Mouse (Mus musculus): Measurements from ENCODE around the gene Gm20521. TPM values are rescaled to one million over a fixed set of nuclear protein-coding genes. Genes with fewer than 3 reads are reported as not detected.

Gm20521 gene
- 10 to 100 TPM in 1 of 2 experiments, 1 to 10 TPM in 1; 7.5 to 14.5 TPM for total RNA-seq (2021)

DNA sequence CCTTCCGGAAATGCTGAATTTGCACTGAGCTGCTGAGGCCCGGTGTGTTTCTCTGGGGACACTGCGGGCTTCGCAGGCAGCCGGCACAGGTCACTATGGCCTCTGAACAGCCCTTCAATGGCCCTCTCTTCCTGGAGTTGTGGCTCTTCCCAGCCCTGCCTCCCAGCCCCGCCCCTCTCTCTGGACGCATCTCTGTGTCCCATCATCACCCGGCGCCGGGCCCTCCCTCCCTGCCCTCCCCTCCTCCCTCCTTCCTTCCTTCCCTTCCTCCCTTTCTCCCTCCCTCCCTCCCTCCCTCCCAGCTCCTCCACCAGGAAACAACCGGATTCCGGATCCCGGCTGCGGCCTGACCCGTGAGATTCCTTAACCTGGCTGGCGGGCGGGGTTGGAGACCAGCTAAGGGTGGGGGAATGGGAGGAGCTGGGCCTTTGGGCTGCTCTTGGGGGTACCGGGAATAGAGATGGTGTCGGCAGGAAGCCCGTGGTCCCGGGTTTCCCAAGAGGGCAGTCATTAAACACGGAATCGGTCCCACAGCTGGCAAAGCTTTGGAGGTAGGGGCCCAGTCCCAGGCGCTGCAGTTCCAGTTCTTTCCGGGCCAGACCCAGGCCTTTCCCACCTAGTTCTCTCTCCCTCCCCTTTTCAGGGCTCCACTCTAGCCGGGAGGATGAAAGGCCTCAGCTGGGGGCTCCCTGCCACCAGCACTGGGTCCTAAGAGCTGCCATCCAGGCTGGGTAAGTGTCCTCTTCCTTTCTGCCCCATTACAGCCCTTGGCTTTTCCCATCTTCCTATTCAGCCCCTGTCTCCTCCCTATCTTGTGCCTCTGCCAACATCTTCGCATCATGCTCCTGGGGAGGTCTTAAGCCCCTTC lies at the start of gene Gm20521, which contains the start of gene Bcl2l2:
Gm20521 (plus strand) TSS at position 288 of the 868 bp plus-strand sequence.
Bcl2l2 (plus strand) TSS at position 224 of the 868 bp plus-strand sequence.
- peak; percentile 64 to 68 for DNase-seq

DNA sequence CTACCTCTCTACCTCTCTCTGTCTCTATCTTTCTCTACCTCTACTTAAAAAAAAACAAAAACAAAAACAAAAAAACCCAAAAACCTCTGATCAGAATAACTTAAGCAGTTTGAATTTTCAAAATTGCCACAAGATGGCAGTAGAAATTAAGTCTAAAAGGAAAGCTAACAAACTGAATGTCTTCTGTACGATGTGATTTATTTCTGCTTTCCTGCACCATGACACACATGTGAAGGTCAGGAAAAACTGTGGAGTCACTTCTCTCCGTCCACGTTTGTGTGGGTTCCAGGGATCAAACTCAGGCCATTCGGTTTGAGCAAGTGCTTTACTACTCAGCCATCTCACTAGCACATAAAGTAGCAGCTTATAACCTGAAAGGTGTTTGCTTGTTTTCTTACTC lies 39.8 kb upstream of the Gm20521 start:
- DNase-seq, result no peak

DNA sequence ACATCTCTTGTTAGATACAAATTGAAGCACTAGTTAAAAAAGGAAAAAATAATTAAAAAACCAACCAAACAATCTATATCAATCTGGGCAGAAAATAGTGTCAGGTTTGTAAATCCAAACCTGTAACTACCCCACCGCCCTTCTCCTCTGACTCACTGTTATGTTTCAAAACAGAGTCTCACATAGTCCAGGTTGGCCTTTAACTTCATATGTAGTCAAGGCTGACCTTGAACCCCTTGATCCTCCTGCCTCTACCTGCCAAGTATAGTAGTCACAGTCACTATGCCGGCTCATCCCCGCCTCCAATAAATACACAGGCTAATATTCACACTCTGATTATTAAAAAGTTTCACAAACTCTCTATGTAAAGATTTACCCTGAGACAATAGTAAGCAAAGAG lies 27.5 kb upstream of the Gm20521 start:
- DNase-seq, result no peak

DNA sequence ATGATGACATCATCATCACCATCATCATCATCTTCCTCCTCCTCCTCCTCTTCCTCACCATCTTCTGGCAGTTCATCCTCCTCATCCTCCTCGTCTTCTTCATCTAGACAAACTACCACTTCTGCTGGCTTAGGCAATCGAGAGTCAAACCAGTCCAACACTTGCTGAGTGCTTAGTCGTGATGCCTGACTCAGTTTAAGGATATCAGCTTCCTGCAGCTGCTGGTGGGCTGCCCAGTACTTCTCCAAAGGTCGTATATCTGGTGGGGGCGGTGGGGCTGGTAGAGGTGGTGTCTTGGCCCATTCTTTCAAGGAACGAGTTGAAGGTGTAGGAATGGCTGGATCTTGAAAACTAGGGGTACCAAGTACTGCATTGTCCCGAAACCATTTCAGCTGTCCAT lies 26.5 kb upstream of the Gm20521 start:
- no peak for DNase-seq

DNA sequence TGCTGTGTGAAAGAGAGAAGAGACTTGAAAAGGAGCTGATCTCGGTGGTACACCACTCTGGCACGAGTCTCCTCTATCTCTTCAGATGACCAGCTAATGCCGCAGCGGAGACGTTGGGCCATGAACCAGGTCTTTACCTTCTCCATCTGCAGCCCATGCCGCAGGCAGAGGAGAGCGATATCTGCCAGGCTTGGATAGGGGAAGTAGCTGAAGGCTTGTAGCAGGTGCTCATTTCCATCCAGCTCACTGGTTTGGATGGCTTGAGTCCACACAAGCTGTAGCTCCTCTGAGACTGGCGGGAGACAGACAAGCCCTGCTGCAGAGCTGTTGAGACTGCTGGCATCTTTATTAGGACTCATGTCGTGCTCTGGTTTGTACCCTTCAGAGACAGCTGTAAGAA lies 25.4 kb upstream of the Gm20521 start:
- peak in 1 of 2 experiments; percentile 10 for DNase-seq

DNA sequence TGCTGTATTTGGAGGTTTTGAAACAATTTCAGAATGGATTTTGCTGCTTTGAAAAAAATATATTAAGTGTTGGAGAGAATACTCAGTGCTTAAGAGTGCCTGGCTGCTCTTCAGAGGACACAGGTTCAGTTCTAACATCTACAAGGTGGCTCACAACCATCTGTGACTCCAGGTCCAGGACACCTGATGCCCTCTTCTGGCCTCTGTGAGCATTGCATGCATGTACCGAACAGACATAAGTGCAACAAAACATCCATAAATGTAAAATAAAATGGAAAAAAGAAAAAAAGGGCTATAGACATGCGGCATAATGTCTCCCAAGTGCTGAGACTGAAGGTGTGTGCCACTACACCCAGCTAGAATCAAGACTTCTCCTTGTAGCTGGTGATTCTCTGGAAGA lies 22.7 kb upstream of the Gm20521 start:
- DNase-seq, result peak; percentile 29 to 40

DNA sequence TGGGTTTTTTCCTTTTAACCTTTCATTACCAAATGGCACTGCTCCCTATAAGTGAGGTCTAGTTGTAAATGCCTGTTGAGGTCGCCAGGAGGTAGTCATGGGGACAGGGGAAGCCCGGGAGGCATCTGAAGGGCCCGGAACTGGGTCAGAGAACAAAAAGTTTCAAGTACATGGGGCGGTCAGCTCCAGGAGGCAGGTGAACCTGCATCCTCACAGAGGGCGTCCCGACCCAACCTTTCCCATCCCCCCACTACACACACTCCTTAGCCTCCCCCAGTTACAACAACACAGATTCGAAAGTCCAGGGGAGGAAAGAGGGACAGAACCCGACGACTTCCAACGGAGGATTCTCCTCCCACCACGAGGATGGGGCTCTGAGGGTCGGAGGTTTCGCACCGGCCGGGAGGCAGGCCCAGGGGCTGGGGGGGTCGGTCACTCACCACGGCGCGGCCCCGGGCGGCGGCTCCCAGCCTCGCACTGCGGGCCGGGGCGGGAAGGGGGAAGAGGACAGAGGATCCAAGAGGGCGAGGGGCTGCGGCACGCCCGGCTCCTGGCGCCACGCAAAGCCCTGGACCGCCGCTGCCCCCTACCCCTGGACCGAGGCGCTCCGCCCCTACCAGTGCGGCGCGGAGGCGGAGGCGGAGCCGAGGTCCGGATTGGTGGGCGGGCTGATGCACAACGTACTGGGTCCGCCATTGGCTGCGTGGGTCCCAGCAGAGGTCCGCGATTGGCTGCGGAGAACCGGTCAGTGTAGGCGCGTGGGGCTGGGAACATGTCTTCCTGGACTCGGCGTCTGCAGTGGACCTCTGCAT lies 19.5 kb upstream of the Gm20521 start:
- peak; percentile 89 to 92 for DNase-seq

DNA sequence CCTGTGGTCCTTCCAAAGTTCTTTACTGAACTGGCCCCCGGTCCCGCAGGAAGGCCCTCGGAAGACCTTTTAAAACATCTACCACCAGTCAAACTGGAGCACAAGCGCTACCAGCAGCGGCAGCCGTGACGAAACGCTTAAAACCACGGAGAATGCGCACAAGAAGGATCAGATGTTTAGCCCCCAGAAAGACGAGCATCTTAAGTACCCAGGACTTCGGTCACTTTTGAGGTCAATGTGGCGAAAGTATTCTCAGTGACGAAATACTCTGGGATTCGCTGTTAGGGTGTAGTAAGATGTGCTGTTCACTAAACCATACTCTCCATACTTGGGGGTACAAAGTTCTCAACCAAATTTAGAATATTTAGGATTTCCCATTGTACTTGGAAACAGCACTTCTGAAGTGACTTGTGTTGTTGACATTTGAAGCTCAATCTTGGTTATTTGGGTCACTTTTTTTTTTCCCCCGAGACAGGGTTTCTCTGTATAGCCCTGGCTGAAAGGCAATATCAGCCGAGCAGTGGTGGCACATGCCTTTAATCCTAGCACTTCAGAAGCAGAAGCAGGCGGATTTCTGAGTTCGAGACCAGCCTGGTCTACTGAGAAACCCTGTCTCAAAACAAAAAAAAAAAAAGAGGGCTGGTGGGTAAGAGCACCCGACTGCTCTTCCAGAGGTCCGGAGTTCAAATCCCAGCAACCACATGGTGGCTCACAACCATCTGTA lies 18.8 kb upstream of the Gm20521 start:
- DNase-seq, result no peak

DNA sequence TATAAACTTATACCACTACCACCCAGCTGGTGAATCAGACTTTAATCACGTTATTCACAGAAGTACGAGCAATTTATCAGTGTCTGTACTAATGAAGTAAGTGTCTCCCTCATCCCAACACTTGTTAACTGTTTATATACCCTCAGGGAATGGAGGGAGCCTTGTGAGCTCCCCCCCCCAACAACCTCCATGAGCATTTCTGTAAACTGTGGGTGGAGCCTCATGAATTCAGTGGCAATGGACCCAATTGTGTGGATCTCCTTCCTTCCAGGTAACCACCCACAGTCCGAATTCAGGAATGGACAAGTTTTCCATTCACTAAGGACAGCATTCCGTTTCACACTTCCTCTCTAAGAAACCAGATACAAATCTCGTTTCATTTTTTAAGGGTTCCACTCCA lies 17.6 kb upstream of the Gm20521 start:
- DNase-seq, result no peak

DNA sequence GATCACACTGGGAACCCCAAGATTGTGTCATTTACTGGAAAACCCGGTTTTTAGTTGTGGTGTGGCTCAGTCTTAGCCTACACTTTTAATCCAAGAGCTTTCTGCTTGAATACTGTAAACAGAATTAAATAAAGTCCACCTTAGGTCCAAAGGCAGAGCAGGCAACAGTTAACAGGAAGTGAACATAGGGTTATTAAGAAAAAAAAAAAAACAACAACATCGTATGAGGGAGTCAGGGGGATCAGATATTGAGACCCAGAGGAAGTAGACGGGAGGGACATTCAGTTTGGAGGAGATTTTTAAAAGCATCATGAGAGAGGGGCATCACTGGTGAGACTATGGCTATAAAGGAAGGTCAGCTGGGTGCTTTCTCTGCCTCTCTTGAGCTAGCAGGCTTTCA lies 17.0 kb upstream of the Gm20521 start:
- no peak for DNase-seq

DNA sequence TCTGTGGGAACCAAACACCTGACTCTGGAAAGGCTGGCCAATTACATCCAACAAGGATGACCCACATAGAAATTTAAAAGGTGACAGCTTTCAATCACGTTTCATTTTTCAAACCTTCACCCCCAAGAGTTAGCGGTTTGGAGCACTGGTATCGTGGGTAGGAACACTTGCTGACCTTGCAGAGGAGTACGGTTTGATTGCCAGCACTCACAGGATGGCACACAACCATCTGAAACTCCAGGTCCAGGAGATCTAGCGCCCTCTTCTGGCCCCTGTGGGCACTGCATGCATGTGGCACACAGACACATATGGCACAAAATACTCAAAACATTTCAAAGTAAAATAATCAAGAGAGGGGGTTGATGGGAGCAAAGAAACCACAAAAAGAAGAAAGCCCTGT lies 16.3 kb upstream of the Gm20521 start:
- DNase-seq, result no peak

DNA sequence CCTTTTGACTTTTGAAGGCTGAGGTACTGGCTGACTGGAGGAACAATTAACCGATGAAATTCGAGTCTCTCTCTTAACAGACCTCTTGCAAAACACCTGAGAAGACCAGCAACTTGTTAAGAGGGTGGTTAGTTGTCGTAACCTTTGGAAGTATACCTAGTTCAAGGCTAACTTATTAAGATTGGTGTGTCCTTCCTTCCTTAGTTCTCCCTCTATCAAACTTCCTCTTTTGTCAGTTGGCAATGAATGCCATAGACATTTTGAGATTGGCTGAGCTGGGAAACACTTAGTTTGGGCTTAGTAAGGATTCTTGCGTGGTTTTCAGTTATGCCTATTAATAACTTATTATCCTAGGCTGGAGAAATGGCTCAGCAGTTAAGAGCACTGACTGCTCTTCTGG lies 15.2 kb upstream of the Gm20521 start:
- DNase-seq, result no peak

DNA sequence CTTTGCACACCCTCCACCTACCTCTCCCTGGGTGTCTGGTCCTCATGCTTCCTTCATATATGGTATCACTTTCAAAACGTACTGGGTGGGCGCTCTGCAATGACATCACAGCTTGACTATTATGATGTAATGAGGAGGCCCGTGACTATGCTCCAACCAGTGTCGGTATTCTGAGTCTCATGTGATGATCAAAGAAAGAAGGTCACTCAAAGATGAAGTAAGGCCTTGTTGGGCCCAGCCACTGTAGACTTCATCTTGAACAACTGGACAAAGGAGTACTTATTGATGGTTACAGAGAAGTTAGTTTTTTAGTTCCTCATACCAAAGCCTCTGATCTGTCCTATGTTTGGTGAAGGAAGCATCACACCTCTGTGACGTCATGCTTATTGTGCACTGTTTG lies 12.4 kb upstream of the Gm20521 start, which contains the start of gene Homez:
Homez (minus strand) TSS at position 101 of the 400 bp plus-strand sequence.
- no peak for DNase-seq

DNA sequence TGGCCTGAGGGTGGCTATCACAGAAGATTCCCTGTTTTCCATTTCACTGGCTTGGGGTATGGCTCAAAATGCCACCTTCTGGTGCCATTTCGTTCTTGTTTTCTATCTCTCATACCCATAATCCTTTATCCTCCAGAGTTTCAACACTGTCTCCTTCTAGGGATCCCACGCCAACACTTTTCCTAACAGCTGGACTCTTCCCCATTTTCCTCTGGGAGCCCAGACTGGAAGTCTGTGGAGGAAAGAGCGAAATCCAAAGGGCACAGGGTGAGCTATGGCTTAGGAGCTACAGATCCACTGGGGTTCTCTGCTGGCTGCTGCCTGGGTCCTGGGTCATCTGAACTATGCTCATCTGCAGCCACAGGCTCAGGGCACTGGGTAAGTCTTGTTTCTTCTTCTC lies 9.1 kb upstream of the Gm20521 start:
- no peak for DNase-seq

DNA sequence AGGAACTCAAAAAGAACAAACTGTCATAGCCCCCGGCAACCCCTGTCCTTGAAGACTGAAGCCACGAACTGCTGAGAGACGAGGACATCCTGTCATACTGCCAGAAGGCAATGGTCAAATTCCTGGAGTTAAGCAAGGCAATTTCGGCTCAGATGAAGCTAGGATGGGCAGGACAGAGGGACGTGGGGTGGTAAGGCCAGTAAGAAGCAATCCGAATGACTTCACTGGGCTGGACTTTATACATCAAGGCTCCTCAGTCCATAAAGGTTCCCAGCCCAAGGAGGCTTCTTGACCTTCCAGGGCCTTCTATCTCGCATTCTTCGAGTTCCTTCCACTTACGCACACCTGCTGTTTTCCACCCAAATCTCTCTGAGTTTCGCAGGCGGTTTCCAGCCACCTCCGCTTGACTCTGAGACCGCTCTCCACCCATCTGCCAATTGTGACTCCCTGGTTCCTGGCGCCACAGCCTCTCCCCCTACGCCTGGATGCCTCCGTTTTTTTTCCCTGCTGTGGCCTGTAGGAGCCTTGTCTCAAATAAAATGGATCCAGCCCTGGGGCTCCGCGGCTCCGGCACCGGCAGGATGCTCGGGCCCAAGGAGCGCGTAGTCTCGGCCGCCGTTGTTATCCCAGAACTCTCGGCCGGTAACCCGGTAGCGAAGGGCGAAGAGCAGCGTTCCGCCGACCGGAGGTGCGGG lies 7.2 kb upstream of the Gm20521 start:
- no peak for DNase-seq

DNA sequence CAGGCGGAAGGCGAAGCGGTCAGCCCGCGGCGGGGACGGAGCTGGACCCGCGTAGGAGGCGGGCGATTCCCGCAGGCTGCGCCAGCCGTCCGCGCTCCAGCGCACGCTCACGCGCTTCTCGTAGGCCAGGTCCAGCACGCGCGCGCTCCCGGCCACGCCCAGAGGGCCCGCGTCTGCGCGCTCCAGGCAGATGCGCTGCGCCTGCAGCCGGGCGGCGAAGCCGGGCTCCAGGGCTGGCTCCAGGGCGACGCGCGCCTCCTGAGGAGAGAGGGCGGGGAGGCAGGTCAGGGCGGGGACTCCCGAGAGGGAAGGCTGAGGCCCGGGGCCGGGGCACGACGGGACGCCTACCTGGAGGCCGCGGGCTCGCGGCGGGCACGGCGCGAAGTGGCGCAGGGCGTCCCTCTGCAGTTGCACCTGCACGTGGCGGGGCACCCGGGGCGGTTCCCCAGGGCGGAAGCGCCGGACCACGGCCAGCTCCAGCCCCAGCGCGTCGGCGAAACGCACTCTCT lies 6.6 kb upstream of the Gm20521 start:
- peak; percentile 87 to 90 for DNase-seq

DNA sequence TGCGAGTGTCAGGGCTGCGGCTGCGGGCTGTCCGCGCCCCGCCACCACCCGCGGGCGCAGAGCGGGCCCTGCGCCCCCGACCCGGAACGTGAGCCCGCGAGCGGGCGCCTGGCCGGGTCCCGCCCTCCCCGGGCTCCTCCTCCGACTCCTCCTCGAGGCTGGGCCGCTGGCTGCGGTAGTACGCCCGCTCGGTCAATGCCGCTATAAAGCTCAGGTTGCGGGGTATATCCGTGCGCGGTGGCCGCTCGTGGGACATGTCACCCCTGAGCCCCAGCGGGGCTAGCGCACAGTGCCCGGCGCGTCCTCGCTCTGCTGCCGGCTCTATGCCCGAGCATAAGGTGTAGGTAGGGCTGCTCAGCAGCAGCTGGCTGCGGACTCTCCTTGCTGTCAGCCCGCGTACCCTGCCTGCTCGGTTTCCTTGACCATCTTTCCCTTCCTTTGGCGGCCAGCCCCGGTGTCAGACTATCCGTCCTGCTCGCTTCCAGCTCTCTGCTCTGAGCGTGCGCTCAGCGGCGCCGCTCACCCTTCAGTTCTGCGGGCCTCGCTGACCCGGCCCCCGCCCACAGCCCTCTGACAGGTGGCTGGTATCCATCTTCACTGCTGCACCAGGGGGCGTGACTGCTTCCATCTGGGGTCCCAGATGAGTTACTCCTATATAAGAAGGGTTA lies 6.1 kb upstream of the Gm20521 start, which contains the start of gene Ppp1r3e:
Ppp1r3e (minus strand) TSS at position 503 of the 668 bp plus-strand sequence.
- DNase-seq, result peak; percentile 66 to 67

DNA sequence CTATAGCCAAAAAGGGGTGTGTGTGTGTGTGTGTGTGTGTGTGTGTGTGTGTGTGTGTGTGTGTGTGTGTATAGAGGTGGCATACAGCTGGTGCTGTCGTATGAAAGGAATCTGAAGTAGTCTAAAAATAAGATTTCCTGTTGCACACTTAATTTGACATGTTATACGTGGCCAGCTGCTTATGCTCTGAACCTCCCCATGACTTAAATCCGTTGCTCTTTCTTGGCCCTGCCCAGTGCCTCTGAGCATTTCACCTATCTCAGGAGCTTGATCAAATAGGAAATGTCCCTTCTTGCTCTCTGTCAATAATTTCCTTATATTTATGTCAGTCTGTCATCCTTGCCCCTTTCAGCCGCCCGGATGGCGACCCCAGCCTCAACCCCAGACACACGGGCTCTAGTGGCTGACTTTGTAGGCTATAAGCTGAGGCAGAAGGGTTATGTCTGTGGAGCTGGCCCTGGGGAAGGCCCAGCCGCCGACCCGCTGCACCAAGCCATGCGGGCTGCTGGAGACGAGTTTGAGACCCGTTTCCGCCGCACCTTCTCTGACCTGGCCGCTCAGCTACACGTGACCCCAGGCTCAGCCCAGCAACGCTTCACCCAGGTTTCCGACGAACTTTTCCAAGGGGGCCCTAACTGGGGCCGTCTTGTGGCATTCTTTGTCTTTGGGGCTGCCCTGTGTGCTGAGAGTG lies 926 bp downstream of the Gm20521 start:
- DNase-seq, result no peak

DNA sequence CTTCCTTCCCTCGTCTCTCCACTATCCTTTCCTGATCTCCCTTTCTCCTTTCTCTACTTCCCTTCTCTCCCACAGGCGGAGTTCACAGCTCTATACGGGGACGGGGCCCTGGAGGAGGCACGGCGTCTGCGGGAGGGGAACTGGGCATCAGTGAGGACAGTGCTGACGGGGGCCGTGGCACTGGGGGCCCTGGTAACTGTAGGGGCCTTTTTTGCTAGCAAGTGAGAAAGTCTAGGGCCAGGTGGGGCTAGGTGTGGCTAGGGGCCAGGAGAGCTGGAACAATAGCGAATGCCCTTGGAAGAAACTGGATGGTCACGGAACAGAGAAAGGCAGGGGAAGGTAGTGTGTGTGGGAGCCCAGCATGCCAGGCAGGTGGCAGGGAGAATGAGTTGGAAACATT lies 2.1 kb downstream of the Gm20521 start:
- DNase-seq, result no peak

DNA sequence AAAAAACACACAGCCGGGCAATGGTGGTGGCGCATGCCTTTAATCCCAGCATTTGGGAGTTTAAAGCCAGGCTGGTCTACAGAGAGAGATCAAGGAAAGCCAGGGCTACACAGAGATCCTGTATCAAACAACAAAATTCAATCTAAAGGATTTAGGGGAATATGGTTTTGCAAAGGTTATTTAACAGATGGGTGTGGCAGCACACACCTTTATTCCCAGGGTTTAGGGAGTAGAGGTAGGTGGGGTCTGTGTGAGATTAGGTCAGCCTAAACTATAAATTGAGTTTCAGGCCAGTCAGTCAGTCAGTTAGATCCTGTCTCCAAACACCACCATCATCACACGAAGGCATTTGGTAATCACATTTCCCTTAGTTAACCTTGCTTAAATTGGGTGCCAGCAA lies 9.0 kb downstream of the Gm20521 start, which contains the start of gene Pabpn1:
Pabpn1 (plus strand) TSS at position 301 of the 400 bp plus-strand sequence.
- no peak for DNase-seq

Measured in layer of hippocampus, postnatal 36 days (tissue).